Mouse (Mus musculus): ENCODE data around the gene 1700031F05Rik. TPM values are rescaled to one million over a fixed set of nuclear protein-coding genes. Genes with fewer than 3 reads are reported as not detected.
"Not testable (repeated sequence)": the region's sequence is repeated elsewhere in the genome, so short reads cannot be mapped to it uniquely, and the experiment has no call there.

Gene 1700031F05Rik
- polyA plus RNA-seq (2015; fragmentation: Nextera tagmentation; extraction: Ambion mirVana), result not detected in 2 replicates

- Histone ChIP-seq H3K36me3 (ENCODE audit: insufficient read depth, low read length) (no peaks in the 10 kb centered on the region), H3K4me2 (replicated peaks; ENCODE audit: low read depth, low read length) (no peak within 1 kb of the TSS), H3K4me1 (ENCODE audit: insufficient read depth, low read length) (no peaks in the 10 kb centered on the region), H3K9ac (replicated peaks; ENCODE audit: low read length) (no peak within 1 kb of the TSS), H3K9me3 (ENCODE audit: low read length) (no peaks in the 10 kb centered on the region), H3K27me3 (ENCODE audit: insufficient read depth, low read length) (no peaks in the 10 kb centered on the region), H3K27ac (ENCODE audit: low read length) (no peak within 1 kb of the TSS), H3K4me3 (ENCODE audit: low read length) (no peak within 1 kb of the TSS)
- ATAC-seq (ENCODE audit: low FRiP score, low TSS enrichment), result no peak
- WGBS, result 94% methylated on average over 6 of the region's 6 CpGs
Measured at GRCm38 (mm10) chrX:102867871-102868270, at the start of gene 1700031F05Rik. Gene 1700031F05Rik (minus strand): TSS chrX:102867971.

DNA sequence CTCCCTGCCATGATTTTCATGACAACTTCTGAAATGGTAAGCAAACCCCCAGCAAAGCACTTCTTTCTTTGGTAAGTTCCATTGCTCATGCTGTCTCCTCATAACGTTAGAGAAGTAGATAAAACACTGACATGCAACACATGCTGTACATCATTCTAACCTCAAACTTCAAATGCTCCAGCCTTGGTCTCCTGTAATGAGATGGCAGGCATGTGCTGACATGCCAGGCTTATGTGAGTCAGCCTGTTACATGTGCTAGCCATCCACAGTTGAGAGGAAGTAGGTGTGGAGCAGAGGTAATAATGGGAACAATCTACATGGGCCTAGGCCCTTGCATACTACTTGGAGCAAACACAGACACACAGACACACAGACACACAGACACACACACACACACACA lies 47.1 kb upstream of the 1700031F05Rik start:
- not testable (repeated sequence) for H3K27ac ChIP-seq (ENCODE audit: low read length); H3K27me3 ChIP-seq (ENCODE audit: insufficient read depth, low read length); H3K9me3 ChIP-seq (ENCODE audit: low read length); H3K4me1 ChIP-seq (ENCODE audit: insufficient read depth, low read length); H3K9ac ChIP-seq (replicated peaks; ENCODE audit: low read length); H3K4me2 ChIP-seq (replicated peaks; ENCODE audit: low read depth, low read length); ATAC-seq (ENCODE audit: low FRiP score, low TSS enrichment); H3K36me3 ChIP-seq (ENCODE audit: insufficient read depth, low read length); H3K4me3 ChIP-seq (ENCODE audit: low read length)
- WGBS, result 65% methylated on average over 1 of the region's 1 CpGs

DNA sequence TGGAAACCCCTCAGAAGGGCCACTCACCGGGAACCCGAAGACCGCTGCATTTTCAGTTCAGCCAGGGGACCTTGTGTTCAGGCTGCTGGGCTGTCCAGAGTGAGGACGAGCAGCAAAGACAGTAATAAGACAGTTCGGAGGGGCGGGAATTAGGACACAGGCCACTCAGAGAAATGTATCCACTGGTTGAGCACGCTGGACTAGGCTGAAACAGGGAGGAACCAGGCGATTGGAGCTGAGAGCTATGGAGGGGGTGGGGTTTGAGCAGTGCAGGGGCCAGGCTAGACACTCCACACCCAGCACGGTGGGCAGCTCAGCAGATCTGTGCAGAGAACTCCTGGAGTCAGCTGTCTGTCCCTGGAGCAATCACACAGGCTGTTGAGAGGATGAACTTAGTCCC lies 40.8 kb upstream of the 1700031F05Rik start, which contains the start of the genes Dmrtc1a and 1700011M02Rik:
TSS of gene Dmrtc1a (minus strand) at position 101 of the 400 bp plus-strand sequence.
TSS of gene 1700011M02Rik (plus strand) at position 319 of the 400 bp plus-strand sequence.
- not testable (repeated sequence) for H3K27ac ChIP-seq (ENCODE audit: low read length); H3K4me1 ChIP-seq (ENCODE audit: insufficient read depth, low read length); H3K9me3 ChIP-seq (ENCODE audit: low read length); H3K9ac ChIP-seq (replicated peaks; ENCODE audit: low read length); H3K4me3 ChIP-seq (ENCODE audit: low read length); H3K36me3 ChIP-seq (ENCODE audit: insufficient read depth, low read length); H3K27me3 ChIP-seq (ENCODE audit: insufficient read depth, low read length); H3K4me2 ChIP-seq (replicated peaks; ENCODE audit: low read depth, low read length)
- 0 out of 2 replicates have a peak, but pooled peaks have one; percentile 15 for ATAC-seq (ENCODE audit: low FRiP score, low TSS enrichment)
- WGBS, result 86% methylated on average over 6 of the region's 9 CpGs

- H3K4me3 ChIP-seq (ENCODE audit: low read length); ATAC-seq (ENCODE audit: low FRiP score, low TSS enrichment); H3K27me3 ChIP-seq (ENCODE audit: insufficient read depth, low read length); H3K9ac ChIP-seq (replicated peaks; ENCODE audit: low read length); H3K4me2 ChIP-seq (replicated peaks; ENCODE audit: low read depth, low read length); H3K36me3 ChIP-seq (ENCODE audit: insufficient read depth, low read length); H3K9me3 ChIP-seq (ENCODE audit: low read length); H3K4me1 ChIP-seq (ENCODE audit: insufficient read depth, low read length); H3K27ac ChIP-seq (ENCODE audit: low read length): not testable (repeated sequence)
- WGBS, result 84% methylated on average over 2 of the region's 13 CpGs
Measured at GRCm38 (mm10) chrX:102854516-102854915, 13.3 kb downstream of the 1700031F05Rik start, which contains the start of gene Dmrtc1c2. Gene Dmrtc1c2 (minus strand): TSS chrX:102854616.

DNA sequence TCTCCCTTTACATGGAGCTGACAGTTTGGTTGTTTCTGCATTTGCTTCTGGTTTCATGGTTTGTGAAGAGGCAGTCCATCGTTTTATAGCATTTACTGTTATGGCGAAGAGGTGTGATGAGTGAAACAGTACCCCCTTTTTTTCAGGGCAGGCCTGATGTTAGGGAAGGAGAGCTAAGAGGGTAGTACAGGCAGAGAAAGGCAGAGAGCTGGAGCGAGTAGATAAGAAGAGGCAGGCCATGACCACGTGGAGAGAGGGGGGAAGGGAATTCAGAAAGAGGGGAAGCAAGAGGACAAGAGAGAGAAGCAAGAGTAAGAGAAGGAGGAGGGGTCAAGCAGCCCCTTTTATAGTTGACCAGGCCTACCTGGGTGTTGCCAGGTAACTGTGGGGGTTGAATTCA lies 55.5 kb downstream of the 1700031F05Rik start:
- H3K27me3 ChIP-seq (ENCODE audit: insufficient read depth, low read length), result peaks cover 6% of the 10 kb centered on the region
- H3K9ac ChIP-seq (replicated peaks; ENCODE audit: low read length), result no peak overlapping the region
- no peaks in the 10 kb centered on the region for H3K9me3 ChIP-seq (ENCODE audit: low read length)
- H3K4me2 ChIP-seq (replicated peaks; ENCODE audit: low read depth, low read length), result no peak overlapping the region
- no peaks in the 10 kb centered on the region for H3K4me1 ChIP-seq (ENCODE audit: insufficient read depth, low read length)
- H3K27ac ChIP-seq (ENCODE audit: low read length), result no peak overlapping the region
- H3K4me3 ChIP-seq (ENCODE audit: low read length), result no peak overlapping the region
- 63% methylated on average over 4 of the region's 4 CpGs for WGBS
- ATAC-seq (ENCODE audit: low FRiP score, low TSS enrichment), result no peak
- no peaks in the 10 kb centered on the region for H3K36me3 ChIP-seq (ENCODE audit: insufficient read depth, low read length)

Other genes starting within 250 kb of the 1700031F05Rik start
- gene Phka1, start 223.7 kb downstream of the 1700031F05Rik start, polyA plus RNA-seq (2015; fragmentation: Nextera tagmentation; extraction: Ambion mirVana), result 7.6 and 9.6 TPM in 2 replicates
- gene Gm3880, start 181.0 kb downstream of the 1700031F05Rik start, polyA plus RNA-seq (2015; fragmentation: Nextera tagmentation; extraction: Ambion mirVana), result not detected in 2 replicates
- gene Gm9112, start 160.3 kb downstream of the 1700031F05Rik start, polyA plus RNA-seq (2015; fragmentation: Nextera tagmentation; extraction: Ambion mirVana), result not detected in 2 replicates
- not detected in 2 replicates for gene Dmrtc1b, start 160.1 kb downstream of the 1700031F05Rik start, polyA plus RNA-seq (2015; fragmentation: Nextera tagmentation; extraction: Ambion mirVana)
- gene Dmrtc1c1, start 65.0 kb downstream of the 1700031F05Rik start, polyA plus RNA-seq (2015; fragmentation: Nextera tagmentation; extraction: Ambion mirVana), result not detected in 2 replicates
- not detected in 2 replicates for gene Dmrtc1c2, start 13.4 kb downstream of the 1700031F05Rik start, polyA plus RNA-seq (2015; fragmentation: Nextera tagmentation; extraction: Ambion mirVana)
- gene Dmrtc1a, start 40.7 kb upstream of the 1700031F05Rik start, polyA plus RNA-seq (2015; fragmentation: Nextera tagmentation; extraction: Ambion mirVana), result 1.3 and 1.5 TPM in 2 replicates
- gene 1700011M02Rik, start 40.9 kb upstream of the 1700031F05Rik start, polyA plus RNA-seq (2015; fragmentation: Nextera tagmentation; extraction: Ambion mirVana), result not detected in 2 replicates
- gene 1700018G05Rik, start 60.4 kb upstream of the 1700031F05Rik start, polyA plus RNA-seq (2015; fragmentation: Nextera tagmentation; extraction: Ambion mirVana), result not detected in 2 replicates

Data from kidney, embryonic 16.5 days (tissue).